Mouse (Mus musculus): ENCODE data around the gene Herc4. TPM values are rescaled to one million over a fixed set of nuclear protein-coding genes. Genes with fewer than 3 reads are reported as not detected.
A peak's percentile ranks its signal among the peaks of the same experiment; 100 is the strongest.

Gene Herc4
- polyA plus RNA-seq, 1 experiment: 57.2 TPM

DNA sequence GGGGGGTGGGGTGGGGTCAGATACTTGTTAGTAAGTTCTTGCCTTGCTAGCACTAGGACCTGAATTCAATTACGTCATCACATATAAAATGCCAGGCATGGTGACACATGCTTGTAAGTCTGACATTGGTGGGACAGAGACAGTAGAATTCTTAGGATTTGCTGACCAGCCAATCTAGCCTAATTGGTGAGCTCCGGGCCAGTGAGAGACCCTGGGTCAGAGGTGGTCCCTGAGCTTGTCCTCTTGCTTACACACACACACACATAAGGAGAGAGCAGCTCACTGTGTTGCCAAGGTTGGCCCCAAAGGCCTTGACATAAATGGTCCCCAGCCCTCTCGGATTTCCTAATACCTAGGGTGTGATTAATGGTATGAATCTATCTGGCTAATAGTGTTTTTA is 36.2 kb downstream of the Herc4 start:
- H3K4me1 ChIP-seq (ENCODE audit: control insufficient read depth, insufficient read depth, low read length): no peaks in the 10 kb centered on the region
- H3K27ac ChIP-seq (ENCODE audit: insufficient read depth, low read length): no peak overlapping the region
- TF ChIP-seq CTCF (IDR thresholded peaks at IDR 0.05; ENCODE audit: borderline replicate concordance, insufficient read depth, low read length) (no peak), POLR2A (IDR thresholded peaks at IDR 0.05; ENCODE audit: low read depth, low read length) (no peak)
- H3K4me3 ChIP-seq (ENCODE audit: insufficient read depth, low read length): no peak overlapping the region

DNA sequence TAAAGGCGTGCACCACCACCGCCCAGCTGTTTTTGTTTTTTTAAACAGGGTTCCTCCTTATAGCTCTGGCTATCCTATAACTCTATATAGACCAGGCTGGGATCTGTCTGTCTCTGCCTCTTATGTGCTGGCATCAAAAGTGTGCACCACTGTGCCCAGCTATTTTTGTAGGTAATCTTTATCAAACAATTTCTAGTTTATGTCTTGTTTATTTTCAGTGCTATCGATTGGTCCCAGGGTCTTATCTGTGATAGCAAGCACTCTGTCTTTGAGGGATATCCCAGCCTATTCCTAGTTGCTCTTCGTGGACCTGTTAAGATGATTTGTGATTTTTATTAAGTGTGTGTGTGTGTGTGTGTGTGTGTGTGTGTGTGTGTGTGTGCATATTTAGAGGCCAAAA is 38.8 kb downstream of the Herc4 start:
- TF ChIP-seq POLR2A (IDR thresholded peaks at IDR 0.05; ENCODE audit: low read depth, low read length): no peak
- no peak for TF ChIP-seq CTCF (IDR thresholded peaks at IDR 0.05; ENCODE audit: borderline replicate concordance, insufficient read depth, low read length)
- Histone ChIP-seq H3K27ac (ENCODE audit: insufficient read depth, low read length) (no peak overlapping the region), H3K4me3 (ENCODE audit: insufficient read depth, low read length) (no peak overlapping the region), H3K4me1 (ENCODE audit: control insufficient read depth, insufficient read depth, low read length) (no peaks in the 10 kb centered on the region)

- no peaks in the 10 kb centered on the region for H3K4me1 ChIP-seq (ENCODE audit: control insufficient read depth, insufficient read depth, low read length)
- no peak overlapping the region for H3K4me3 ChIP-seq (ENCODE audit: insufficient read depth, low read length)
- TF ChIP-seq POLR2A (IDR thresholded peaks at IDR 0.05; ENCODE audit: low read depth, low read length) (no peak), CTCF (IDR thresholded peaks at IDR 0.05; ENCODE audit: borderline replicate concordance, insufficient read depth, low read length) (no peak)
- H3K27ac ChIP-seq (ENCODE audit: insufficient read depth, low read length): no peak overlapping the region
Observed at GRCm38 (mm10) chr10:63282846-63283245, 39.2 kb downstream of the Herc4 start.

DNA sequence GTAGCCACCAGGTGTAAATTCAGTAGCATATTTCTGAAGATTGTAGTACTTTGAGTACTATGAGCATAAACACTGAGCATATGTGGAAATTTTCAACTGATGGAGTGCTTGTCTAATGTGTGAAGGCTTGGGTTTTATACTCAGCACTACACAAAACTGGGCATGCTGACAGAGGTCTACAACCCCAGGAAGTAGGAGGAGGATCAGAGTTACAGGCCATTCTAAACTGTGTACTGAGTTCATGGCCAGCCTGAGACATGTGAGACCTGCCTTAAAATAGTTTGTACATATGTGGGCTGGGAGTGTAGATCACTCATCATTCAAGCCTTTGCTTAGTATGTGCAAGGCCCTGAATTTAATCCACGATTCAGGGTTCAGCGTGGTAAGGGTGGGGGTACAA is 58.7 kb downstream of the Herc4 start:
- H3K4me3 ChIP-seq (ENCODE audit: insufficient read depth, low read length): no peak overlapping the region
- no peaks in the 10 kb centered on the region for H3K4me1 ChIP-seq (ENCODE audit: control insufficient read depth, insufficient read depth, low read length)
- no peak overlapping the region for H3K27ac ChIP-seq (ENCODE audit: insufficient read depth, low read length)
- TF ChIP-seq POLR2A (IDR thresholded peaks at IDR 0.05; ENCODE audit: low read depth, low read length): no peak
- TF ChIP-seq CTCF (IDR thresholded peaks at IDR 0.05; ENCODE audit: borderline replicate concordance, insufficient read depth, low read length): no peak

DNA sequence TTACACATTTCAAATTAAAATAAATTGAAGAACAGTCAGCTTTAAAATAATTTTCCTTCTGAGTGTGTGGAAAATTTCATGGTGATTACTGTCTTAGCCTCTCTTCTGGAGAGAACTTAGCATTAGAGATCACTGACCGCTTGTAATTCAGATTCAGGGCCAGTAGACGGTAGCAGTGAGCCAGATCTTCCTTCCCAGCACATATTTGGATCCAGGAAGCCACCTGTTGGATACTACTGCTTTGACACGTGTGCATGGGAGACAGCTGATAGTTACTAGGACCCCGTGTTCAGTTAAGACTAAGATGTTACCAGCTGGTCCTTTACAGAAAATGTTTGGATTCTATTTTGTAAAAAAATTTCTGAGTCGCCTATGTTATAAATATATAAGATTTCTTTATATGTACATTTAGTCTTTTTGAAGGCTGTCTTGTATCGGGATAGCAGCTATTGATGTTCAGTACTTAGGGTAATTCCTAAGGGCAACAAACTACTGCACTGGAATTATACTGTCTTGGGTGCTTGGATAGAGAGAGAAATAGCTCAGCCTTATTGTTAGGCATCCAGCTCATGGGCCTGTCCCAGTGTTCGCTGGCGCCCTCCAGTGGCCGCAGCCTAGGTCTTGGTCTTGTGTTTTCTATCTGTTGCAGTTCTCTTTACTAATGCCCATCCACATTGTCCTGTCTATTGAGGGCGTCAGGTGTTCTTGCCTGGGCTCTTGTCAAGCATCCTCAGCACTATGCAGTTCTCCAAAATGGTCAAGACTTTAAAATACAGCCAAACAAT is 65.2 kb downstream of the Herc4 start:
- no peak overlapping the region for H3K27ac ChIP-seq (ENCODE audit: insufficient read depth, low read length)
- no peak overlapping the region for H3K4me3 ChIP-seq (ENCODE audit: insufficient read depth, low read length)
- H3K4me1 ChIP-seq (ENCODE audit: control insufficient read depth, insufficient read depth, low read length): no peaks in the 10 kb centered on the region
- peak; percentile 76 for TF ChIP-seq CTCF (IDR thresholded peaks at IDR 0.05; ENCODE audit: borderline replicate concordance, insufficient read depth, low read length)
- TF ChIP-seq POLR2A (IDR thresholded peaks at IDR 0.05; ENCODE audit: low read depth, low read length): no peak

- Histone ChIP-seq H3K27ac (ENCODE audit: insufficient read depth, low read length) (no peak overlapping the region), H3K4me1 (ENCODE audit: control insufficient read depth, insufficient read depth, low read length) (no peaks in the 10 kb centered on the region)
- TF ChIP-seq POLR2A (IDR thresholded peaks at IDR 0.05; ENCODE audit: low read depth, low read length): no peak
Observed at GRCm38 (mm10) chr10:63313726-63314125, 70.1 kb downstream of the Herc4 start.

DNA sequence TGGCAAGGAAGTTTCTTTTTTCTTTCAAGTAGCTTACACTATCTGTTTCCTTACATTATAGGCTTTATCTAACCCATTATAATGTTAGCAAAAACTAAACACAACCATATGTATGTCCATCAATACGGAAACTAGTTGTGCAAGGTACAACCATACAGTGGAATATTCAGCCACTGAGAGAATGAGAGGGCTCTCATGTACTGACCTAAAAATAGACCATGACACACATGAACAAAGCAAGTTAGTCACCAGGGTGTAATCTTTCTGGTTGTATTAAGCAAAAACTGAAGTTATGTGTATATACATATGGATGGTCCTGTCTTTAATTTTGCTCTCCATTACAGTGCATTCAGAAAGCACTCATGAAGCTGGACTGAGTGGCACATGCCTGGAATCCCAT is 83.5 kb downstream of the Herc4 start:
- Histone ChIP-seq H3K4me3 (ENCODE audit: insufficient read depth, low read length) (no peak overlapping the region), H3K4me1 (ENCODE audit: control insufficient read depth, insufficient read depth, low read length) (peaks cover 3% of the 10 kb centered on the region)
- no peak for TF ChIP-seq POLR2A (IDR thresholded peaks at IDR 0.05; ENCODE audit: low read depth, low read length)
- TF ChIP-seq CTCF (IDR thresholded peaks at IDR 0.05; ENCODE audit: borderline replicate concordance, insufficient read depth, low read length): no peak

More at GRCm38 (mm10) chr10:63313726-63314125, 70.1 kb downstream of the Herc4 start:
- no peak overlapping the region for H3K4me3 ChIP-seq (ENCODE audit: insufficient read depth, low read length)

DNA sequence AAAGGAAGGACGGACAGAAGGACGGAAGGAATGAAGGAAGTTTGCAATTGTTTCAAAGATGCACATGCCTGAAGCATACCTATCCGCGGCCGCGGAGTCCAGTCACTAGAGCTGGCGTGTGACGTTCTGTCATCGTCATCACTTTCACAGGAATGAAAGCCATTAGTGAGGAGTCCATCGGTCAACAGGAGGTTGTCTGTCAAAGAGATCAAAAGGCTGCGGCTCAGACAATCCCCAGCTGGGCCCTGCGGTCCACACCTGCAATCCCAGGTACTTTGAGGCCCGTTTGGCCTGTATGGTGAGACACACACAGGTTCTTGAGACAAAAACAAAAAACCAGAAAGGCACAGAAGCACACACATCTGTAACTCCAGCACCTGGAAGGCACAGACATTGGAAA is 93.3 kb downstream of the Herc4 start:
- H3K27ac ChIP-seq (ENCODE audit: insufficient read depth, low read length): no peak overlapping the region

More for the DNA sequence above, 83.5 kb downstream of the Herc4 start:
- peak overlapping the region; percentile 47; the same call in 1 of the 2 replicates for H3K27ac ChIP-seq (ENCODE audit: insufficient read depth, low read length)

GRCm38 (mm10) chr10:63337326-63337725 is 93.7 kb downstream of the Herc4 start:
- TF ChIP-seq POLR2A (IDR thresholded peaks at IDR 0.05; ENCODE audit: low read depth, low read length) (no peak), CTCF (IDR thresholded peaks at IDR 0.05; ENCODE audit: borderline replicate concordance, insufficient read depth, low read length) (no peak)
- no peaks in the 10 kb centered on the region; the same call in 1 of the 2 replicates for H3K4me1 ChIP-seq (ENCODE audit: control insufficient read depth, insufficient read depth, low read length)

More for the DNA sequence above, 93.3 kb downstream of the Herc4 start:
- Histone ChIP-seq H3K4me1 (ENCODE audit: control insufficient read depth, insufficient read depth, low read length) (no peaks in the 10 kb centered on the region; the same call in 1 of the 2 replicates), H3K4me3 (ENCODE audit: insufficient read depth, low read length) (peak overlapping the region; percentile 40)
- TF ChIP-seq CTCF (IDR thresholded peaks at IDR 0.05; ENCODE audit: borderline replicate concordance, insufficient read depth, low read length): no peak

DNA sequence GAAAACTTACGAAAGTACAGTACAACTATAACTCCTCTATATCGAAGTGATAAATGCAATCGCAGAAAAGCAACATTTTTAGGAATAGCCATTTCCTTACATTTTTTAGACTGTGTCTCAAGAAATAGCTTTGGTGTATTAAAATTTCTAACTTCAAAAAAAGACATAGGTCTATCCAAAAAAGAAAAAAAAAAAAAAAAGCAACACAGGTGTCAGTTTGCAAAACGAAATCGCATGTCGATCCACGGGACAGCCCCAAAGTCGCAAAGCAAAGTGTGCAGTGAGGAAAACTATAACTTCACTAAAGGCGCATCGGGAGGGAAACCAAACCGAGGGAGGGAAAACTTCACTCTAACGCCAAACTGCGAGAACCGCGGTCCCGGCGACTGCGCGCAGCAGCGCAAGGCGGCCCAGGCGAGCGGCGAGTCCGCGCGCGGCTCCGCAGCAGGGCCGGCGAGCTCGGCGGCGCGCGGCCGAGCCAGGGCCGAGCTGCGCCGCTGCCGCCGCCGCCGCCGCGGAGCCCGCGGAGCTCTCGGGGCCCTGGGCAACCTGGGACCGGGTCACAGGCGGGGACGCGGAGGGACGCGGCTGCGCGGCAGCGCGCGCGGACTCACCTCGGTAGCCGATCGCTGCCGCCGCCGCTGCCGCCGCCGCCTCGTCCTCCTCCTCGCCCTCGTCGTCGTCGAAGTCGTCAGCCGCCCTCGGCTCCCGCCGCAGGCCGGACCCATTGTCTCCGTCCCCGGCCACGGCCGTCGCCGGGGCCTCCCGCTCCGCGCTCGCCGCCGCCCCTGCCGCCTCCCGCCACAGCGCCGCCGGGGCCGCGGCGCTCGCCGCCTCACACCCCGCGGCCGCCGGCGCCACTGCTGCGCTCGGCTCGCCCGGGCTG is 94.6 kb downstream of the Herc4 start:
- TF ChIP-seq CTCF (IDR thresholded peaks at IDR 0.05; ENCODE audit: borderline replicate concordance, insufficient read depth, low read length): no peak
- no peak for TF ChIP-seq POLR2A (IDR thresholded peaks at IDR 0.05; ENCODE audit: low read depth, low read length)
- Histone ChIP-seq H3K27ac (ENCODE audit: insufficient read depth, low read length) (no peak overlapping the region), H3K4me1 (ENCODE audit: control insufficient read depth, insufficient read depth, low read length) (no peaks in the 10 kb centered on the region; the same call in 1 of the 2 replicates), H3K4me3 (ENCODE audit: insufficient read depth, low read length) (peak overlapping the region; percentile 77)

More at GRCm38 (mm10) chr10:63337326-63337725, 93.7 kb downstream of the Herc4 start:
- Histone ChIP-seq H3K27ac (ENCODE audit: insufficient read depth, low read length) (no peak overlapping the region), H3K4me3 (ENCODE audit: insufficient read depth, low read length) (peak overlapping the region; percentile 40)

Measured in embryonic fibroblast, embryonic 13.5 days (primary cell).